Mouse (Mus musculus) CH12.LX (cell line): ENCODE data around the gene Bcas1. TPM values are rescaled to one million over a fixed set of nuclear protein-coding genes. Genes with fewer than 3 reads are reported as not detected.

ENCODE experiments used
- DNase-seq: peaks from one replicate; pipeline ENCODE4 v3.0.0-alpha.2; 2013; ENCODE audit errors: extremely low read depth
- H3K27ac ChIP-seq: 2 replicates; pipeline ENCODE4 v1.5.1; 2012; ENCODE audit warnings: low read depth, mild to moderate bottlenecking, control low read depth, moderate library complexity; ENCODE audit not compliant: insufficient read depth
- H3K27me3 ChIP-seq: replicated peaks from 2 replicates; pipeline ENCODE3; 2012; ENCODE audit warnings: inconsistent platforms
- H3K36me3 ChIP-seq, 2 experiments: replicated peaks in 1 of 2; 2 replicates each; pipeline versions ENCODE3 to v1.6.1; 2012; ENCODE audit warnings: inconsistent platforms in 1 of 2, low read length in 1 of 2, mild to moderate bottlenecking in 1 of 2, mixed read lengths in 1 of 2, moderate library complexity in 1 of 2; ENCODE audit not compliant: control insufficient read depth in 1 of 2, insufficient read depth in 1 of 2
- H3K4me1 ChIP-seq, 2 experiments: 2 replicates each; pipeline ENCODE4 v1.6.1; 2012; ENCODE audit warnings: inconsistent platforms in 1 of 2, moderate library complexity in 1 of 2; ENCODE audit not compliant: insufficient read depth in 2 of 2, control insufficient read depth in 1 of 2
- H3K4me2 ChIP-seq: 2 replicates; pipeline ENCODE4 v1.6.1; 2012; ENCODE audit warnings: low read depth, mild to moderate bottlenecking, control low read depth; ENCODE audit not compliant: poor library complexity, insufficient read depth, severe bottlenecking
- H3K4me3 ChIP-seq, 3 experiments: fragments of 150-350 bp in 1 of 3; sonication (generic) in 1 of 3; replicated peaks in 1 of 3; 2 replicates each; pipeline versions ENCODE3 to v1.5.1; 2011 to 2012; ENCODE audit warnings: low read depth in 2 of 3, low read length in 2 of 3, mild to moderate bottlenecking in 2 of 3, moderate library complexity in 2 of 3, control low read depth in 1 of 3, improper control_type of control experiment in 1 of 3, inconsistent platforms in 1 of 3, mixed read lengths in 1 of 3; ENCODE audit not compliant: poor library complexity in 1 of 3
- H3K79me2 ChIP-seq: replicated peaks from 2 replicates; pipeline ENCODE4 v1.6.1; 2012; ENCODE audit warnings: mild to moderate bottlenecking, moderate library complexity; ENCODE audit not compliant: control insufficient read depth, poor library complexity, insufficient read depth, severe bottlenecking; ENCODE audit errors: extremely low read depth
- H3K9ac ChIP-seq: 2 replicates; pipeline ENCODE4 v1.6.1; 2012; ENCODE audit warnings: low read depth, mild to moderate bottlenecking, control low read depth, moderate library complexity; ENCODE audit not compliant: insufficient read depth
- H3K9me3 ChIP-seq: replicated peaks from 2 replicates; pipeline ENCODE3; 2012; ENCODE audit warnings: low read length, inconsistent platforms, mixed read lengths
- BHLHE40 ChIP-seq: IDR thresholded peaks from 2 replicates; pipeline ENCODE4 v1.6.1; 2011; ENCODE audit warnings: mild to moderate bottlenecking, low read depth, low read length, improper control_type of control experiment
- CHD1 ChIP-seq: IDR thresholded peaks from 2 replicates; pipeline ENCODE4 v1.6.1; 2012; ENCODE audit warnings: low read depth, low read length, improper control_type of control experiment, inconsistent platforms
- CTCF ChIP-seq, 2 experiments: IDR thresholded peaks in 1 of 2; conservative IDR thresholded peaks in 1 of 2; 2 replicates each; pipeline ENCODE4 v1.5.1; 2011 to 2012; ENCODE audit warnings: low read depth in 2 of 2, low read length in 2 of 2, improper control_type of control experiment in 1 of 2, inconsistent platforms in 1 of 2, mild to moderate bottlenecking in 1 of 2, moderate library complexity in 1 of 2
- ELF1 ChIP-seq: IDR thresholded peaks from 2 replicates; pipeline ENCODE4 v1.6.1; 2014; ENCODE audit warnings: low read depth, mild to moderate bottlenecking, inconsistent platforms, low read length, improper control_type of control experiment
- EP300 ChIP-seq: IDR thresholded peaks from 2 replicates; pipeline ENCODE4 v1.6.1; 2011; ENCODE audit warnings: low read length, improper control_type of control experiment
- ETS1 ChIP-seq: conservative IDR thresholded peaks from 2 replicates; pipeline ENCODE4 v1.6.1; 2012; ENCODE audit warnings: low read depth, mild to moderate bottlenecking, inconsistent platforms, low read length, improper control_type of control experiment, moderate library complexity
- GABPA ChIP-seq: IDR thresholded peaks from 2 replicates; pipeline ENCODE4 v1.6.1; 2012; ENCODE audit warnings: low read depth, low read length, improper control_type of control experiment, inconsistent platforms; ENCODE audit not compliant: insufficient replicate concordance
- IRF4 ChIP-seq: IDR thresholded peaks from 2 replicates; pipeline ENCODE4 v1.6.1; 2014; ENCODE audit warnings: low read depth, mild to moderate bottlenecking, inconsistent platforms, low read length, improper control_type of control experiment
- JUN ChIP-seq: IDR thresholded peaks from 2 replicates; pipeline ENCODE4 v1.6.1; 2011; ENCODE audit warnings: low read depth, mild to moderate bottlenecking, low read length, improper control_type of control experiment, moderate library complexity; ENCODE audit not compliant: insufficient read depth
- JUND ChIP-seq: conservative IDR thresholded peaks from 2 replicates; pipeline ENCODE4 v1.6.1; 2011; ENCODE audit warnings: low read depth, low read length, improper control_type of control experiment
- KAT2A ChIP-seq: IDR thresholded peaks from 2 replicates; pipeline ENCODE4 v1.6.1; 2012; ENCODE audit warnings: low read length, improper control_type of control experiment, inconsistent platforms; ENCODE audit not compliant: insufficient replicate concordance
- MAFK ChIP-seq: IDR thresholded peaks from 2 replicates; pipeline ENCODE4 v1.6.1; 2011; ENCODE audit warnings: low read length, improper control_type of control experiment; ENCODE audit not compliant: insufficient replicate concordance
- MAZ ChIP-seq: IDR thresholded peaks from 2 replicates; pipeline ENCODE4 v1.6.1; 2012; ENCODE audit warnings: low read depth, mild to moderate bottlenecking, inconsistent platforms, low read length, improper control_type of control experiment, moderate library complexity
- MEF2A ChIP-seq: IDR thresholded peaks from 2 replicates; pipeline ENCODE4 v1.6.1; 2014; ENCODE audit warnings: low read depth, mild to moderate bottlenecking, inconsistent platforms, low read length, improper control_type of control experiment, borderline replicate concordance
- MXI1 ChIP-seq: IDR thresholded peaks from 2 replicates; pipeline ENCODE4 v1.6.1; 2011; ENCODE audit warnings: mild to moderate bottlenecking, low read depth, low read length, improper control_type of control experiment
- MYC ChIP-seq: IDR thresholded peaks from 2 replicates; pipeline ENCODE4 v1.6.1; 2011; ENCODE audit warnings: low read depth, mild to moderate bottlenecking, improper control_type of control experiment, low read length
- NELFE ChIP-seq: IDR thresholded peaks from 2 replicates; pipeline ENCODE4 v1.6.1; 2011; ENCODE audit warnings: low read depth, low read length, improper control_type of control experiment
- NRF1 ChIP-seq: IDR thresholded peaks from 2 replicates; pipeline ENCODE4 v1.6.1; 2014; ENCODE audit warnings: low read depth, mild to moderate bottlenecking, inconsistent platforms, low read length, improper control_type of control experiment, moderate library complexity
- POLR2A ChIP-seq: IDR thresholded peaks from 2 replicates; pipeline ENCODE4 v1.6.1; 2011; ENCODE audit warnings: low read depth, mild to moderate bottlenecking, improper control_type of control experiment, low read length
- RCOR1 ChIP-seq: conservative IDR thresholded peaks from 2 replicates; pipeline ENCODE4 v1.6.1; 2012; ENCODE audit warnings: low read depth, mild to moderate bottlenecking, inconsistent platforms, low read length, improper control_type of control experiment
- SMC3 ChIP-seq: IDR thresholded peaks from 2 replicates; pipeline ENCODE4 v1.6.1; 2011; ENCODE audit warnings: low read depth, low read length, improper control_type of control experiment
- TBP ChIP-seq: conservative IDR thresholded peaks from 2 replicates; pipeline ENCODE4 v1.6.1; 2011; ENCODE audit warnings: low read depth, low read length, improper control_type of control experiment
- TCF12 ChIP-seq: IDR thresholded peaks from 2 replicates; pipeline ENCODE4 v1.6.1; 2014; ENCODE audit warnings: low read depth, mild to moderate bottlenecking, inconsistent platforms, low read length, improper control_type of control experiment
- UBTF ChIP-seq: IDR thresholded peaks from 2 replicates; pipeline ENCODE4 v1.6.1; 2012; ENCODE audit warnings: low read depth, mild to moderate bottlenecking, inconsistent platforms, low read length, improper control_type of control experiment, moderate library complexity
- USF1 ChIP-seq: IDR thresholded peaks from 2 replicates; pipeline ENCODE4 v1.6.1; 2014; ENCODE audit warnings: low read depth, mild to moderate bottlenecking, inconsistent platforms, low read length, improper control_type of control experiment
- USF2 ChIP-seq: conservative IDR thresholded peaks from 2 replicates; pipeline ENCODE4 v1.6.1; 2011; ENCODE audit warnings: low read depth, low read length, improper control_type of control experiment
- ZKSCAN1 ChIP-seq: IDR thresholded peaks from 2 replicates; pipeline ENCODE4 v1.6.1; 2012; ENCODE audit warnings: low read depth, inconsistent platforms, low read length, improper control_type of control experiment, borderline replicate concordance
- ZMIZ1 ChIP-seq: IDR thresholded peaks from 2 replicates; pipeline ENCODE4 v1.6.1; 2012; ENCODE audit warnings: low read depth, mild to moderate bottlenecking, inconsistent platforms, low read length, improper control_type of control experiment
- ZNF384 ChIP-seq: IDR thresholded peaks from 2 replicates; pipeline ENCODE4 v1.6.1; 2012; ENCODE audit warnings: low read depth, low read length, improper control_type of control experiment, inconsistent platforms
- dilution Hi-C: fragments of 300-500 bp; cut with MboI; formaldehyde crosslinking; loops from 2 replicates; pipeline ENCODE4 v1.14.3; 2020; ENCODE audit warnings: low sequenced_read_pairs; ENCODE audit not compliant: extremely low pct_unique_long_range_greater_than_20kb, extremely low pct_ligation_motif_present
- in situ Hi-C: fragments of 300-500 bp; cut with MboI; formaldehyde crosslinking; loops from 3 replicates; pipeline ENCODE4 v1.14.3; 2019; ENCODE audit warnings: low sequenced_read_pairs, low pct_ligation_motif_present, low pct_unique_long_range_greater_than_20kb, mixed read lengths
- polyA plus RNA-seq: library from polyadenylated mRNA; unstranded; fragments of >175 nt; gene quantifications from 2 replicates; pipeline ENCODE4 v1.2.1, GENCODE M21; 2012; ENCODE audit warnings: low read depth; ENCODE audit not compliant: insufficient read length
- total RNA-seq, 2 experiments: library from RNA; depleted of rRNA; stranded (reverse); fragments of 300-350 nt in 1 of 2; fragments of >200 nt in 1 of 2; gene quantifications; 2 replicates each; pipeline ENCODE4 v1.2.3; 2012 to 2014

Gene Bcas1
- total and polyA plus RNA-seq, 3 experiments = 0.17 TPM; not detected in 2

GRCm38 (mm10) chr2:170438782-170439181 lies 11.1 kb upstream of the Bcas1 start:
- Histone ChIP-seq H3K27me3 (peaks cover 66% of the 10 kb centered on the region), H3K9ac (no peak overlapping the region), H3K9me3 (no peaks in the 10 kb centered on the region), H3K4me2 (no peak overlapping the region), H3K27ac (no peak overlapping the region), H3K36me3 (no peaks in the 10 kb centered on the region), H3K4me1 (peaks cover 0 to 3% of the 10 kb centered on the region in 2 experiments; a peak in 1 of 4 replicates), H3K4me3 (no peak overlapping the region), H3K79me2 (no peaks in the 10 kb centered on the region)
- dilution Hi-C loops = no loop called here
- TF ChIP-seq ZNF384 (no peak), MEF2A (no peak), IRF4 (no peak), ETS1 (no peak), JUND (no peak), POLR2A (no peak), TBP (no peak), ZKSCAN1 (no peak), NELFE (no peak), EP300 (no peak), KAT2A (no peak), MAFK (no peak), JUN (no peak), MYC (no peak), CTCF (conservative IDR thresholded peaks at IDR 0.05 in 1 of 2, IDR thresholded peaks at IDR 0.05 in 1 of 2; ENCODE audit: low read depth in 2 of 2, low read length in 2 of 2) (no peak), NRF1 (no peak), BHLHE40 (no peak), SMC3 (no peak)
- in situ Hi-C loops = no loop called here
- no peak for DNase-seq

- no peak for DNase-seq
- TF ChIP-seq EP300 (no peak), MYC (no peak), USF1 (no peak), UBTF (no peak), USF2 (no peak), TCF12 (no peak), MXI1 (no peak), CHD1 (no peak), ZMIZ1 (no peak), MAFK (no peak), NRF1 (no peak), NELFE (no peak), GABPA (no peak), ELF1 (no peak), ZNF384 (no peak), RCOR1 (no peak), MAZ (no peak), KAT2A (no peak), ZKSCAN1 (no peak)
These were observed 8.6 kb upstream of the Bcas1 start for GRCm38 (mm10) chr2:170436204-170436603.

More at GRCm38 (mm10) chr2:170436204-170436603, 8.6 kb upstream of the Bcas1 start:
- no peaks in the 10 kb centered on the region for H3K9me3 ChIP-seq
- peaks cover 0 to 3% of the 10 kb centered on the region in 2 experiments; a peak in 1 of 4 replicates for H3K4me1 ChIP-seq
- H3K36me3 ChIP-seq = no peaks in the 10 kb centered on the region
- H3K79me2 ChIP-seq = no peaks in the 10 kb centered on the region
- no peak overlapping the region for H3K27ac ChIP-seq
- in situ Hi-C loops = no loop called here
- H3K27me3 ChIP-seq = peaks cover 67% of the 10 kb centered on the region
- no peak overlapping the region for H3K4me3 ChIP-seq
- no peak overlapping the region for H3K4me2 ChIP-seq
- H3K9ac ChIP-seq = no peak overlapping the region
- dilution Hi-C loops = no loop called here
